Mouse (Mus musculus) G1E (cell line): ENCODE results near the gene Rpl36-ps4.
"Not testable (repeated sequence)": the region's sequence is repeated elsewhere in the genome, so short reads cannot be mapped to it uniquely, and the experiment has no call there.

Experiments used
- CTCF ChIP-seq: IDR thresholded peaks from 2 replicates; pipeline ENCODE4 v1.5.1; 2012; ENCODE audit warnings: low read depth, low read length, inconsistent platforms, mixed read lengths
- GATA1 ChIP-seq: IDR thresholded peaks from 2 replicates; pipeline ENCODE4 v1.6.1; 2012; ENCODE audit warnings: borderline replicate concordance, low read length, inconsistent platforms, mixed read lengths
- POLR2AphosphoS5 ChIP-seq: IDR thresholded peaks from 2 replicates; pipeline ENCODE4 v1.6.1; 2012; ENCODE audit warnings: low read depth, low read length, inconsistent platforms; ENCODE audit not compliant: insufficient replicate concordance
- TAL1 ChIP-seq: conservative IDR thresholded peaks from 2 replicates; pipeline ENCODE4 v1.6.1; 2012; ENCODE audit warnings: low read depth, low read length, inconsistent platforms, mixed read lengths

- not testable (repeated sequence) for TF ChIP-seq GATA1, CTCF, TAL1, POLR2AphosphoS5
Observed at GRCm38 (mm10) chr17:87954618-87955124, 33.9 kb downstream of the Rpl36-ps4 start.
